In genomic region chr7:124129019-124129418, GRCm38 (mm10) we compare ENCODE assay signal across 8 mouse cellular contexts.
A peak's percentile ranks its signal among the peaks of the same experiment; 100 is the strongest.
DNase-seq lines count a peak whose midpoint lies in the region; ATAC-seq and TF ChIP-seq lines count a peak whose summit lies in the region.

No protein-coding gene starts in this region.

- no peak overlapping the region for H3K27ac ChIP-seq in forebrain, embryonic 11.5 days (ENCODE audit: low read depth, low read length)
- no peak overlapping the region for H3K27ac ChIP-seq in forebrain, embryonic 15.5 days (replicated peaks)
- no peak overlapping the region for H3K27ac ChIP-seq in lung, embryonic 14.5 days (ENCODE audit: low read depth)

- WGBS in forebrain, embryonic 11.5 days = 3% methylated on average over 2 of the region's 2 CpGs
- 7% methylated on average over 2 of the region's 2 CpGs for WGBS in forebrain, embryonic 15.5 days
- WGBS in lung, adult 2 months = 2% methylated on average over 2 of the region's 2 CpGs
- WGBS in lung, embryonic 14.5 days = 4% methylated on average over 2 of the region's 2 CpGs

- peak; percentile 56 for ATAC-seq in forebrain, embryonic 11.5 days (replicated peaks; ENCODE audit: low FRiP score)
- no peak; the same call in 1 of the 2 replicates for ATAC-seq in forebrain, embryonic 15.5 days (replicated peaks)
- no peak for ATAC-seq in lung, embryonic 14.5 days (ENCODE audit: insufficient read depth)
- no peak for ATAC-seq in megakaryocyte-erythroid progenitor cell, adult 5-6 weeks (replicated peaks; ENCODE audit: low FRiP score, low TSS enrichment, poor library complexity, severe bottlenecking)
- ATAC-seq in erythroid progenitor cell, adult 5-6 weeks (replicated peaks; ENCODE audit: low FRiP score, poor library complexity, severe bottlenecking) = no peak

- no peak for TF ChIP-seq POLR2A in lung, adult 2 months (IDR thresholded peaks at IDR 0.05; ENCODE audit: borderline replicate concordance, extremely low read depth, low read depth, low read length)

- peak; percentile 10; the same call in 1 of the 2 replicates for TF ChIP-seq CTCF in lung, adult 2 months (IDR thresholded peaks at IDR 0.05; ENCODE audit: insufficient read depth, low read length)
- TF ChIP-seq CTCF in lung, embryonic 14.5 days (IDR thresholded peaks at IDR 0.05; ENCODE audit: low read depth) = peak; percentile 61

- no peaks in the 10 kb centered on the region for H3K9me3 ChIP-seq in forebrain, embryonic 11.5 days (ENCODE audit: control insufficient read depth, low read length)
- H3K9me3 ChIP-seq in forebrain, embryonic 15.5 days = no peaks in the 10 kb centered on the region
- H3K9me3 ChIP-seq in lung, embryonic 14.5 days (ENCODE audit: low read depth, low read length) = no peaks in the 10 kb centered on the region

- no peaks in the 10 kb centered on the region for H3K4me1 ChIP-seq in forebrain, embryonic 11.5 days (replicated peaks; ENCODE audit: control insufficient read depth, insufficient read depth, low read length)
- H3K4me1 ChIP-seq in forebrain, embryonic 15.5 days = peaks cover 21% of the 10 kb centered on the region
- no peaks in the 10 kb centered on the region for H3K4me1 ChIP-seq in lung, adult 2 months (ENCODE audit: control insufficient read depth, insufficient read depth, low read length)
- no peaks in the 10 kb centered on the region for H3K4me1 ChIP-seq in lung, embryonic 14.5 days (ENCODE audit: insufficient read depth)

- H3K4me3 ChIP-seq in forebrain, embryonic 11.5 days (ENCODE audit: low read depth, low read length) = no peak overlapping the region
- no peak overlapping the region for H3K4me3 ChIP-seq in forebrain, embryonic 15.5 days
- H3K4me3 ChIP-seq in lung, adult 2 months (replicated peaks; ENCODE audit: extremely low read depth, low read depth, low read length) = no peak overlapping the region
- H3K4me3 ChIP-seq in lung, embryonic 14.5 days (ENCODE audit: low read depth, low read length) = no peak overlapping the region

- H3K36me3 ChIP-seq in forebrain, embryonic 11.5 days (ENCODE audit: control insufficient read depth, insufficient read depth, low read length) = no peaks in the 10 kb centered on the region
- no peaks in the 10 kb centered on the region for H3K36me3 ChIP-seq in forebrain, embryonic 15.5 days
- no peaks in the 10 kb centered on the region for H3K36me3 ChIP-seq in lung, embryonic 14.5 days (ENCODE audit: insufficient read depth)

- H3K9ac ChIP-seq in forebrain, embryonic 11.5 days (ENCODE audit: low read length) = no peak overlapping the region
- no peak overlapping the region for H3K9ac ChIP-seq in forebrain, embryonic 15.5 days (replicated peaks)
- H3K9ac ChIP-seq in lung, embryonic 14.5 days = no peak overlapping the region

- H3K27me3 ChIP-seq in forebrain, embryonic 11.5 days (ENCODE audit: control insufficient read depth, insufficient read depth, low read length) = no peaks in the 10 kb centered on the region
- no peaks in the 10 kb centered on the region for H3K27me3 ChIP-seq in forebrain, embryonic 15.5 days
- no peaks in the 10 kb centered on the region for H3K27me3 ChIP-seq in lung, embryonic 14.5 days (ENCODE audit: insufficient read depth, low read length)

- no peak overlapping the region for H3K4me2 ChIP-seq in forebrain, embryonic 11.5 days (ENCODE audit: low read depth, low read length, severe bottlenecking)
- no peak overlapping the region for H3K4me2 ChIP-seq in forebrain, embryonic 15.5 days (replicated peaks)
- H3K4me2 ChIP-seq in lung, embryonic 14.5 days = no peak overlapping the region

- DNase-seq in forebrain, embryonic 11.5 days (ENCODE audit: low spot score) = no peak
- no peak for DNase-seq in lung, adult 2 months
- DNase-seq in lung, postnatal 25 days (ENCODE audit: low spot score) = no peak
- peak; percentile 23 for DNase-seq in embryo, embryonic 11.5 days (ENCODE audit: low read depth, low spot score)
- peak; percentile 83 for DNase-seq in lung, embryonic 14.5 days

Comparison
In these comparisons a context has a peak if more than half of its experiments do, and no peak if none do; other contexts are left out.
1. DNase-seq: peak in embryo, embryonic 11.5 days (single experiment) and lung, embryonic 14.5 days (single experiment); none in forebrain, embryonic 11.5 days (single experiment), lung, adult 2 months (single experiment) and lung, postnatal 25 days (single experiment).